Mouse (Mus musculus) limb, embryonic 11.5 days (tissue): ENCODE results near the gene Cuedc1. TPM values are rescaled to one million over a fixed set of nuclear protein-coding genes. Genes with fewer than 3 reads are reported as not detected.
"Not testable (repeated sequence)": the region's sequence is repeated elsewhere in the genome, so short reads cannot be mapped to it uniquely, and the experiment has no call there.

Source experiments
- ATAC-seq: fragments of 200-750 bp; cut with Nextera tagmentation; 2 replicates; pipeline ENCODE4 v1.8.0; 2017; ENCODE audit warnings: low read depth; ENCODE audit not compliant: insufficient number of reproducible peaks, low FRiP score, low TSS enrichment
- DNase-seq: peaks from one replicate; pipeline ENCODE4 v3.0.0-alpha.2; 2015; ENCODE audit warnings: low spot score
- H3K27ac ChIP-seq: fragments of 300-500 bp; sonication (generic); replicated peaks from 2 replicates; pipeline ENCODE4 v1.5.1; 2014; ENCODE audit warnings: low read depth, mild to moderate bottlenecking, low read length
- H3K27me3 ChIP-seq: fragments of 300-500 bp; sonication (generic); 2 replicates; pipeline ENCODE4 v1.6.1; 2014; ENCODE audit warnings: mild to moderate bottlenecking, low read length, mixed read lengths; ENCODE audit not compliant: control insufficient read depth, insufficient read depth
- H3K36me3 ChIP-seq: fragments of 300-500 bp; sonication (generic); 2 replicates; pipeline ENCODE4 v1.6.1; 2014; ENCODE audit warnings: mild to moderate bottlenecking, low read length, moderate library complexity, mixed read lengths; ENCODE audit not compliant: control insufficient read depth, insufficient read depth
- H3K4me1 ChIP-seq: fragments of 300-500 bp; sonication (generic); 2 replicates; pipeline ENCODE4 v1.6.1; 2014; ENCODE audit warnings: low read length, mixed read lengths; ENCODE audit not compliant: control insufficient read depth, insufficient read depth
- H3K4me2 ChIP-seq: fragments of 300-500 bp; sonication (generic); 2 replicates; pipeline ENCODE4 v1.6.1; 2014; ENCODE audit warnings: low read depth, mild to moderate bottlenecking, moderate library complexity; ENCODE audit not compliant: severe bottlenecking
- H3K4me3 ChIP-seq: fragments of 300-500 bp; sonication (generic); 2 replicates; pipeline ENCODE4 v1.5.1; 2014; ENCODE audit warnings: low read depth, low read length
- H3K9ac ChIP-seq: fragments of 300-500 bp; sonication (generic); 2 replicates; pipeline ENCODE4 v1.6.1; 2014; ENCODE audit warnings: mild to moderate bottlenecking, low read length
- H3K9me3 ChIP-seq: fragments of 300-500 bp; sonication (generic); 2 replicates; pipeline ENCODE4 v1.6.1; 2016; ENCODE audit warnings: low read length; ENCODE audit not compliant: control insufficient read depth
- WGBS: fragments of 180-500 bp; shearing (Covaris S2); extraction: QIAGEN DNeasy Blood & Tissue Kit; methylation state at CpG from one replicate; pipeline ENCODE4 v1.1.7; 2014; 5-methylcytosine and 5-hydroxymethylcytosine counted together
- polyA plus RNA-seq: library from polyadenylated mRNA; unstranded; fragments of >200 nt; fragmentation: Nextera tagmentation; extraction: Ambion mirVana; gene quantifications from 2 replicates; pipeline ENCODE4 v1.2.1, GENCODE M21; 2014

Cuedc1 gene
- polyA plus RNA-seq, 1 experiment from 2014 or later: 14.3 TPM

DNA sequence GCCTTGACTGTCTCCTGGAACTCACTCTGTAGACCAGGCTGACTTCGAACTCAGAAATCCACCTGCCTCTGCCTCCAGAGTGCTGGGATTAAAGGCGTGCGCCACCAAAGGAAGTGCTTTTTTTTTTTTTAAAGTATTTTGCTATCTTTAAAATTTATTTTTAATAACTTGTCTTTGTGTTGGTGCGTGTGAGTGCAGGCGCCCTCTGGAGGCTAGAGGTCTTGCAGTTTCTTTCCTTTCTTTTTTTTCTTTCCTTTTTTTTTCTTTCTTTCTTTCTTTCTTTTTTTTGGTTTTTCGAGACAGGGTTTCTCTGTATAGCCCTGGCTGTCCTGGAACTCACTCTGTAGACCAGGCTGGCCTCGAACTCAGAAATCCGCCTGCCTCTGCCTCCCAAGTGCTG, 108.7 kb downstream of the Cuedc1 start:
- H3K4me1 ChIP-seq, H3K4me3 ChIP-seq, H3K9ac ChIP-seq, DNase-seq, H3K27ac ChIP-seq, ATAC-seq, H3K9me3 ChIP-seq, H3K27me3 ChIP-seq, H3K4me2 ChIP-seq: not testable (repeated sequence)
- WGBS: 83% methylated on average over 8 of the region's 8 CpGs
- H3K36me3 ChIP-seq: peaks cover 14% of the 10 kb centered on the region

DNA sequence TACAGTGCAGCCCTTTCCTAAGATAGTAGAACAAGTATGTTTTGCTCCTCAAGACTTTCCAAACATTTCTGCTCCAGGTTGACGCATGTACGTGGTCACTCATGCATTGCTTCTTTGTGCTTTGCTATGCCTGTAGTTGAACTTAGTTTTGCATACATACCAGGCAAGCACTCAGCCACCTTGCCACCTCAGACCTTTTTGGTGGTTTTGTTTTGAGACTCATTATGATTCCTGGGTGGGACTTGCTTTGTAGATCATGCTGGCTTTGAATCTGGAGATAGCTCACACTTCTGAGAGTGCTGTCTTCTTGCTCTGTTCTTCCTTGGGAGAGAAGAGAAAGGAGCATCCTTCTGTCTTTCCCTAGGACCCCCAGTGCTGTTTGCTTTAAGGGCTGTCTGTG, 109.8 kb downstream of the Cuedc1 start:
- WGBS: 94% methylated on average over 2 of the region's 2 CpGs
- no peak overlapping the region for H3K4me3 ChIP-seq
- H3K4me1 ChIP-seq: peaks cover 6% of the 10 kb centered on the region
- H3K27me3 ChIP-seq: no peaks in the 10 kb centered on the region
- H3K9ac ChIP-seq: no peak overlapping the region
- H3K4me2 ChIP-seq: no peak overlapping the region
- no peak for DNase-seq
- ATAC-seq: no peak
- H3K9me3 ChIP-seq: no peaks in the 10 kb centered on the region
- no peak overlapping the region for H3K27ac ChIP-seq
- peaks cover 14% of the 10 kb centered on the region for H3K36me3 ChIP-seq

DNA sequence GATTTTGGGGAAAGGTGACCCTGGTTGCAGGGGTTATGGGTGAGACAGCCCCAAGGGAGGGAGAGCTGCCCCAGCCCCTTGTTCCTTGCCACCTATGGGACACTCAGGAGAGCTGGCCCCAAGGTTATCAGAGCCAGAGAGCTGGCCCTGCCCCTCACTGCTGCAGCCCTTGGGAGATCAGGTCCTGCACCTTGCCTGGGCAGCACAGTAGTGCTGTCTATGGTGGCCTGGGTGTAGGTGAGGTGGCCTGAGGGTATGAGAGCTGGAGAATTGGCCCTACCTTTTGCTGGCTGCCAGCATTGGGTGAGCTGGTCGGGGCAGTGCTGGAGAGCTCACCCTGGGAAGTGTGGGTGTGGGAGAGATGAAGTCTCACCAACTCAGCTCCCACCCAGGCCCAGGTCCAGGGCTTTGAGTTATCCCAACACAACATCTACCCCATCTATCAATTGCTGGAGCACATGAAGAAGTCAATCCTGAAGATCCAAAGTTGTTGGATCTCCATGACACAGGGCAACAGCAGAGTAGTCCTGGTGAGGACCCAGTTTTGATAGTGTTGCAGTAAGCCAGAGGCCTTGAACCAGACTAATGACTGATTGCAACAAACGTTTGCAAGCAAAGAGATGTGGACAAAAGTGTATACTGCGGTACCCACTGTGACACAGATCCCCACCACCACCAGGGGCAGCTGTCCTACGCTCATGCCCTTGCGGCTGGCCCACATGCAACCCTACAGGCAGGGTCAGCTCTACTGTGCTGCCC, 114.1 kb downstream of the Cuedc1 start:
- Histone ChIP-seq H3K4me2 (no peak overlapping the region), H3K36me3 (peaks cover 14% of the 10 kb centered on the region), H3K9ac (no peak overlapping the region), H3K27me3 (no peaks in the 10 kb centered on the region), H3K4me1 (peaks cover 5% of the 10 kb centered on the region; the same call in 1 of the 2 replicates), H3K4me3 (no peak overlapping the region), H3K27ac (no peak overlapping the region), H3K9me3 (no peaks in the 10 kb centered on the region)
- no peak for DNase-seq
- 84% methylated on average over 5 of the region's 5 CpGs for WGBS
- no peak for ATAC-seq

DNA sequence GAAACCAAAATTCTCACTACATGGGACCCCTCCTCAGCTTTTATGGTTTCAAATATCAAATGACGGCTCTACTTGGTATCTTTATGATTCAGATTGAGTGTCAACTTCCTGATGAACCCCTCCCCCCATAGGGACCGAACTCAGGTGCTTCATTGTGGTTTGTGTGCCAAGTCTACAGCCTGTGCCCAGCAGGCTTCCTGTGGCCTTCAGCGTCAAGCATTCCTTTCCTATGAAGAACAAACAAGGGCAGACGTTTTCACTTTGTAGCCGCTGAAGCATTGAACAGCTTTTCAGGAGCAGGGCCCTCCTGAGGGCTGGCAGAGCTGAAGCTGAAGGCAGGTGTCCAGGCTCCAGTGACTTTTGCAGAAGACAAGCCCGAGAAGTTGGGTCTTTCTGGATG, 115.9 kb downstream of the Cuedc1 start:
- H3K4me2 ChIP-seq: no peak overlapping the region
- ATAC-seq: no peak
- peaks cover 9% of the 10 kb centered on the region; the same call in 1 of the 2 replicates for H3K36me3 ChIP-seq
- no peaks in the 10 kb centered on the region for H3K9me3 ChIP-seq
- H3K27me3 ChIP-seq: no peaks in the 10 kb centered on the region
- WGBS: 66% methylated on average over 6 of the region's 6 CpGs
- peaks cover 5% of the 10 kb centered on the region; the same call in 1 of the 2 replicates for H3K4me1 ChIP-seq
- no peak for DNase-seq
- no peak overlapping the region for H3K9ac ChIP-seq
- H3K27ac ChIP-seq: no peak overlapping the region
- H3K4me3 ChIP-seq: no peak overlapping the region

DNA sequence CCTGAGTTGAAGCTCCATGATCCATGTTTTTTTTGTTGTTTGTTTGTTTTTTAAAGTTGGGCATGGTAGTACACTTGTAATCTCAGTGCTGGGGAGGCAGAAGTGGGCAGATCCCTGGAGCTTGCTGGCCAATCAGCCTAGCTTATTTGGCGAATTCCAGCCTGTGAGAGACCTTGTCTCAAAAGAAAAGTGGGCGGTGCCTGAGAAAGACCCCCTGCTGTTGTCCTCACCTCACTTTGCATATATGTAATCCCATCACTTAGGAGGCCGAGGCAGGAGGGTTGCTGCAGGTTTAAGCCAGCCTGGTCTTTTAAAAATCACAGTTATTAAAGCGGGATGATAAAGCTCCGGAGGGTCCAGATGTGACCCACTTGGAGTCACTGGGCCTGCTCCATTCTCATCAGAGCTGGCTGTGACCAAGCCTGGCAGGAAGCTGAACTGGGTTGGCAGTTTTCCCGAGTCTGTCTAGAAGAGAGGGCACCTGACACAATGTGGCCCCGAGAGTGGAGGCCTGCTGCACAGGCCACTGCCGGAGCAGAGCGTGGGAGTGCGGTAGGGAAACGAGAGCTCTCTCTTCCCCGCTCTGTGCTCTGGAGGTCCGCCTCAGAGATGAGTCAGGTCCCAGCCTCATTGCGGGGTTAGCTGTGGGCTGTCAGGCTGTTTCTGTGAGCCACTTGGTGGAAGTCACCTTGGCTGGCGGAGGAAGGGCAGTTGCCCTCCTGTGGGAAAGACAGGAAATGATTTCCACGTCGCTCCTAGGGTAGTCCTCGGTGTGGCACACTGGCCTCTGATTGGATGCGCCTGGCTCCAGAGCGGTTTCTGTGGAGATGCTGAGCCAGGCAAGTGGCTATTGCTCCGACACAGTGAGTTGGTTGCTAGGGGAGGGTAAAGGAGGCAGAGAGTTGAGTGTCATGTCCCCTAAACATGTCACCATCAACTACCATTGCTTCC, 117.3 kb downstream of the Cuedc1 start:
- Histone ChIP-seq H3K4me2 (no peak overlapping the region), H3K27ac (no peak overlapping the region), H3K4me3 (no peak overlapping the region), H3K9me3 (no peaks in the 10 kb centered on the region), H3K4me1 (peaks cover 5% of the 10 kb centered on the region; the same call in 1 of the 2 replicates), H3K27me3 (no peaks in the 10 kb centered on the region), H3K9ac (no peak overlapping the region), H3K36me3 (peaks cover 5% of the 10 kb centered on the region; the same call in 1 of the 2 replicates)
- ATAC-seq (no peak), DNase-seq (no peak)
- 59% methylated on average over 21 of the region's 21 CpGs for WGBS

DNA sequence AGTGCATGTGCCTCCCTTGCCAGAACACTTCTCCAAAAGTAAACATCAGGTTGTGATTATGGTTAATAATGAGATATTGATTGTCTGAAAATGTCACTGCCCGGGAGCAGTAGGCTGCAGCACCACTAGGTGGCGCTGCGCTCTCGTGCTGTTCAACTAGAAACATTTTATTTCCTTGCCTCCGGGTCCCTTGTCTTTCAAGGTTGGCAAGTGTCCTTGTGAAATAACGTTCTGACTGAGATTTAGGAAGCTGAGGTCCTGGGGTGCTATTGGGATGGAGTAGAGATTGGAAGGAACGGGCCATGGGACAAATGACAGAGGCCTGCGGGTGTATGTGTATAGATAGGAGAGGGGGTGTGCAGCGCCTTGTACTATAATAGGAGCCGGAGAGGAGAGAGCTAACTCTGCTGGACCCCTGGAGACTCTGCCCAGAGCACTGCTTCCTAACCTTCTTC, 118.4 kb downstream of the Cuedc1 start:
- DNase-seq (peak; percentile 85), ATAC-seq (no peak)
- peaks cover 5% of the 10 kb centered on the region; the same call in 1 of the 2 replicates for H3K4me1 ChIP-seq
- H3K9ac ChIP-seq: no peak overlapping the region
- no peaks in the 10 kb centered on the region for H3K27me3 ChIP-seq
- no peak overlapping the region for H3K4me3 ChIP-seq
- H3K4me2 ChIP-seq: no peak overlapping the region
- no peak overlapping the region for H3K27ac ChIP-seq
- no peaks in the 10 kb centered on the region; the same call in 1 of the 2 replicates for H3K36me3 ChIP-seq
- WGBS: 23% methylated on average over 10 of the region's 10 CpGs
- no peaks in the 10 kb centered on the region for H3K9me3 ChIP-seq

DNA sequence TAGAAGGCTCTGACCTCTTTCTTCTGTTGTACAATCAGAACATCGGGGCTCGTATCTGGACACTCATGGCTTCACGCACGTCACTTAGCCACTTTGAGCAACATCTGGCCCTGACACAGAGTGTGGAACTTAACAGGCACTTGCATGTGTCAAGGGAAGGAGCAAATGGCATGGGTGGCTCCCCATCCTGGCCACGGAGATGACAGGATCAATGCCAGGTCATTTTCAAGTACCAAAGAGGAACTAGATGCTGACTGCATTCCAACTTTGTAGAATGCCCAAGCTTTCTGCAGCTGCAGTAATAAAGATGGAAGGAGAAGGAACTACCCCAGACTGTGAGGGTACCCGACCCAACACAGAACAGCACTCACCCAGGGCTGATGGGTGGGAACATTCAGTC, 120.3 kb downstream of the Cuedc1 start:
- 73% methylated on average over 6 of the region's 6 CpGs for WGBS
- H3K27me3 ChIP-seq: no peaks in the 10 kb centered on the region
- no peaks in the 10 kb centered on the region for H3K9me3 ChIP-seq
- H3K36me3 ChIP-seq: no peaks in the 10 kb centered on the region
- H3K4me3 ChIP-seq: no peak overlapping the region
- no peak overlapping the region for H3K9ac ChIP-seq
- no peak overlapping the region for H3K4me2 ChIP-seq
- H3K27ac ChIP-seq: no peak overlapping the region
- H3K4me1 ChIP-seq: peaks cover 5% of the 10 kb centered on the region; the same call in 1 of the 2 replicates
- ATAC-seq: no peak
- DNase-seq: no peak

DNA sequence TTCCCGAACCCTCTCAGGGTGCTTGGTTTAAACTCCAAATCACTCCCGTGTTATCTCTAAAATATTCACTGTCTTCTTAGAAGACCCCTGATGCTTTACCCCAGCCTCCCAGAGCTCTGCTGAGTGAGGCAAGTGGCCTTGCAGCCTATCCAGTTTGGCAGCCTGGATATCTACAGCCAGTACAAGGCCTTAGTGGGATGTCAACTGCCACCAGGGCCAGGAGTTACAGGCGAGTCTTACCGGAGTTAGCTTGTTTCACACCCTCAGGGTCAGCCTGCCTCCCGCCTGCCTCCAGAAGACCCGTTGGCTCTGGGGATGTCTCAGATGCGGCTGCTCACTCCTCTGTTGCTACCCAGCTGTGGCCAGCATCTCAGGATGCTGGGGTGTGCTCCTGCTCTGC, 120.7 kb downstream of the Cuedc1 start:
- ATAC-seq (no peak), DNase-seq (no peak)
- Histone ChIP-seq H3K4me3 (no peak overlapping the region), H3K9ac (no peak overlapping the region), H3K27ac (no peak overlapping the region), H3K27me3 (no peaks in the 10 kb centered on the region), H3K4me2 (no peak overlapping the region), H3K9me3 (no peaks in the 10 kb centered on the region), H3K36me3 (no peaks in the 10 kb centered on the region), H3K4me1 (peaks cover 5% of the 10 kb centered on the region; the same call in 1 of the 2 replicates)
- 47% methylated on average over 7 of the region's 7 CpGs for WGBS
